ENCODE assay signal across 8 mouse cellular contexts in the genomic region with DNA sequence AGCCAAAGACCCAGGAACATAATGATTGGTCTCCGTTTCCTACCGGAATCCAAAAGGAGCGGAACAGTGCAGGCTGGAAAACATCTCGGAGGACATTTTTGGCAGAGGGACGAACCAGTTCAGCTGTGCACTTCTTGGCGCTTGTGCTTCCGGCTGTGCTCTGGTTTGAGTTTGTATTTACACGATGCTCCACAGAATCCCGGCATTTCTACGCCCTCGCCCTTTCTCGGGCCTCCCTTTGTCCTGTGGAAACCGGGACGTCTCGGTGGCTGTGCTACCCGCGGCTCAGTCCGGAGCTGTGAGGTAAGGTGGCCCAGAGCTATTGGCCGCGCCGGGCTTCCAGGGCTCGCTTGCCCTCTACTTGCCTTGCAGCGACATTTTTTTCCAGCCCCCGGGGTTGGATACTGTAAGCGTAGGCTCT. TPM values are rescaled to one million over a fixed set of nuclear protein-coding genes. Genes with fewer than 3 reads are reported as not detected.
DNase-seq lines count a peak whose midpoint lies in the region; ATAC-seq lines count a peak whose summit lies in the region.

Mrps31 (plus strand) TSS at position 80 of the 421 bp plus-strand sequence.

- H3K4me2 ChIP-seq in hindbrain, embryonic 15.5 days, result peak within 1 kb of the TSS; percentile 78

- peaks cover 24% of the 10 kb centered on the region for H3K4me1 ChIP-seq in hindbrain, embryonic 15.5 days (replicated peaks)

- WGBS in hindbrain, embryonic 15.5 days, result under 1% methylated on average over 25 of the region's 25 CpGs

- H3K4me3 ChIP-seq in hindbrain, embryonic 15.5 days, result peak within 1 kb of the TSS; percentile 71

- H3K9ac ChIP-seq in hindbrain, embryonic 15.5 days, result peak within 1 kb of the TSS; percentile 78

- no peaks in the 10 kb centered on the region for H3K9me3 ChIP-seq in hindbrain, embryonic 15.5 days

- H3K36me3 ChIP-seq in hindbrain, embryonic 15.5 days, result peaks cover 8% of the 10 kb centered on the region

- H3K27ac ChIP-seq in hindbrain, embryonic 15.5 days (replicated peaks), result peak within 1 kb of the TSS; percentile 85

- DNase-seq in R1 (ENCODE audit: low read depth, low spot score), result peak; percentile 96
- DNase-seq in cerebellum, postnatal 25 days, result peak; percentile 83 to 86
- peak; percentile 88 to 92 for DNase-seq in frontal cortex, postnatal 36 days (ENCODE audit: low spot score in 2 of 2)
- DNase-seq in left cerebral cortex, adult 11 months (ENCODE audit: low spot score), result peak; percentile 79
- peak; percentile 82 to 90 for DNase-seq in lung, postnatal 4 days
- DNase-seq in retina, postnatal 7 days (ENCODE audit: low read depth, low spot score), result peak; percentile 90
- DNase-seq in urinary bladder, adult 2 months (ENCODE audit: low spot score), result peak; percentile 62

- H3K27me3 ChIP-seq in hindbrain, embryonic 15.5 days, result no peaks in the 10 kb centered on the region

- peak; percentile 97 for ATAC-seq in hindbrain, embryonic 15.5 days (ENCODE audit: low FRiP score, low read depth)

RNA-seq across cellular contexts. Expression of gene Mrps31, which starts in this region (rescaled TPM):
- polyA plus RNA-seq in hindbrain, embryonic 15.5 days (2015; fragmentation: Nextera tagmentation; extraction: Ambion mirVana), result 32.1 and 33.3 TPM in 2 replicates
- polyA plus RNA-seq in urinary bladder, adult 2 months (2012; rRNA removed), result 19.9 and 22.7 TPM in 2 replicates

Comparison
In these comparisons a context has a peak if more than half of its experiments do, and no peak if none do; other contexts are left out.
1. Peak in every context shown above with its lines: DNase-seq, ATAC-seq, H3K4me3 ChIP-seq and H3K27ac ChIP-seq.